Mouse (Mus musculus) kidney, postnatal 0 days (tissue): ENCODE data around the gene Hspbap1. TPM values are rescaled to one million over a fixed set of nuclear protein-coding genes. Genes with fewer than 3 reads are reported as not detected.

Experiments
- ATAC-seq: fragments of 200-750 bp; cut with Nextera tagmentation; replicated peaks from 2 replicates; pipeline ENCODE4 v1.8.0; 2017; ENCODE audit warnings: low read depth, moderate number of reproducible peaks, moderate TSS enrichment, moderate library complexity; ENCODE audit not compliant: low FRiP score
- DNase-seq: peaks from one replicate; pipeline ENCODE4 v3.0.0-alpha.2; 2016; ENCODE audit warnings: low spot score
- H3K27ac ChIP-seq: fragments of 300-500 bp; sonication (generic); 2 replicates; pipeline ENCODE4 v1.5.1; 2014; ENCODE audit warnings: mild to moderate bottlenecking
- H3K27me3 ChIP-seq: fragments of 300-500 bp; sonication (generic); 2 replicates; pipeline ENCODE4 v1.6.1; 2014; ENCODE audit warnings: low read length, mixed read lengths; ENCODE audit not compliant: insufficient read depth
- H3K36me3 ChIP-seq: fragments of 300-500 bp; sonication (generic); 2 replicates; pipeline ENCODE4 v1.6.1; 2014; ENCODE audit warnings: low read length, mixed read lengths; ENCODE audit not compliant: insufficient read depth
- H3K4me1 ChIP-seq: fragments of 300-500 bp; sonication (generic); replicated peaks from 2 replicates; pipeline ENCODE4 v1.6.1; 2014; ENCODE audit warnings: antibody characterized with exemption, low read length, mixed read lengths; ENCODE audit not compliant: insufficient read depth
- H3K4me2 ChIP-seq: fragments of 300-500 bp; sonication (generic); 2 replicates; pipeline ENCODE4 v1.6.1; 2014; ENCODE audit warnings: mild to moderate bottlenecking, low read length, moderate library complexity, mixed read lengths
- H3K4me3 ChIP-seq: fragments of 300-500 bp; sonication (generic); replicated peaks from 2 replicates; pipeline ENCODE4 v1.5.1; 2014; ENCODE audit warnings: low read depth, low read length
- H3K9ac ChIP-seq: fragments of 300-500 bp; sonication (generic); 2 replicates; pipeline ENCODE4 v1.6.1; 2014; ENCODE audit warnings: low read depth, low read length
- H3K9me3 ChIP-seq: fragments of 300-500 bp; sonication (generic); replicated peaks from 2 replicates; pipeline ENCODE4 v1.6.1; 2016; ENCODE audit warnings: low read length, inconsistent platforms, mixed read lengths
- CTCF ChIP-seq: IDR thresholded peaks from 2 replicates; pipeline ENCODE4 v1.5.1; 2016; ENCODE audit warnings: antibody characterized with exemption, low read depth, mild to moderate bottlenecking, moderate library complexity
- WGBS: fragments of 180-500 bp; shearing (Covaris S2); extraction: QIAGEN DNeasy Blood & Tissue Kit; methylation state at CpG from one replicate; pipeline ENCODE4 v1.1.7; 2014; 5-methylcytosine and 5-hydroxymethylcytosine counted together
- polyA plus RNA-seq: library from polyadenylated mRNA; unstranded; fragments of >200 nt; fragmentation: Nextera tagmentation; extraction: Ambion mirVana; gene quantifications from 2 replicates; pipeline ENCODE4 v1.2.1, GENCODE M21; 2015

Gene Hspbap1
- polyA plus RNA-seq, 1 experiment from 2014 or later = 10.8 TPM

GRCm38 (mm10) chr16:35777768-35778167 lies 7.6 kb downstream of the Hspbap1 start:
- 95% methylated on average over 4 of the region's 4 CpGs for WGBS
- Histone ChIP-seq H3K4me2 (no peak overlapping the region), H3K9ac (no peak overlapping the region), H3K27ac (no peak overlapping the region), H3K9me3 (no peaks in the 10 kb centered on the region), H3K4me3 (no peak overlapping the region), H3K4me1 (no peaks in the 10 kb centered on the region), H3K27me3 (no peaks in the 10 kb centered on the region), H3K36me3 (no peaks in the 10 kb centered on the region)
- TF ChIP-seq CTCF = no peak
- ATAC-seq (no peak), DNase-seq (no peak)

DNA sequence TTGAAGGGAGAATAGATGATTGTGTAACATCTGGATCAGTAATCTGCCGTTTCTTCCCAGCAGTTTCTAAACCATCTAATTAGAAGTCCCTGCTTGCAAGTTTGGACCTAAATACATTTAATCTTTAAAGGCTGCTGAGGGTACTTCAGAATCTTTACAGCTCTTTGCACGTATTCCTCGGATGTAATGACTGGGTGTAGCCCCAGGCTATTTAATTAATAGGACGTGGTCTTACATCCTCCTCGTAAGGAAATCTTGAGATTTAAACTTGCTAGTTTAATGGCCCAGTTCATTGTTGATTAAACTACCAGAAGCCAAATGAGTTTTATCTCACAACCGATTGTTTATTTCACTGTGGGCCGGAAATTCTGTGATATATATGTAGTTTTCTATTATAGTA lies 9.5 kb downstream of the Hspbap1 start:
- Histone ChIP-seq H3K4me1 (no peaks in the 10 kb centered on the region), H3K9ac (no peak overlapping the region), H3K4me2 (no peak overlapping the region), H3K9me3 (no peaks in the 10 kb centered on the region), H3K4me3 (no peak overlapping the region), H3K27ac (no peak overlapping the region), H3K27me3 (no peaks in the 10 kb centered on the region), H3K36me3 (no peaks in the 10 kb centered on the region)
- no peak for ATAC-seq
- DNase-seq = no peak
- WGBS = 61% methylated on average over 7 of the region's 7 CpGs
- no peak for TF ChIP-seq CTCF

GRCm38 (mm10) chr16:35781096-35781495 lies 10.9 kb downstream of the Hspbap1 start:
- DNase-seq (no peak), ATAC-seq (no peak)
- no peak overlapping the region for H3K9ac ChIP-seq
- no peaks in the 10 kb centered on the region for H3K4me1 ChIP-seq
- H3K36me3 ChIP-seq = no peaks in the 10 kb centered on the region
- no peak overlapping the region for H3K27ac ChIP-seq
- 82% methylated on average over 9 of the region's 9 CpGs for WGBS
- no peaks in the 10 kb centered on the region for H3K9me3 ChIP-seq
- no peak overlapping the region for H3K4me3 ChIP-seq
- no peaks in the 10 kb centered on the region for H3K27me3 ChIP-seq
- TF ChIP-seq CTCF = no peak
- no peak overlapping the region for H3K4me2 ChIP-seq

GRCm38 (mm10) chr16:35781651-35782050 lies 11.5 kb downstream of the Hspbap1 start:
- Histone ChIP-seq H3K4me2 (no peak overlapping the region), H3K4me1 (no peaks in the 10 kb centered on the region), H3K27me3 (no peaks in the 10 kb centered on the region), H3K27ac (no peak overlapping the region), H3K9me3 (no peaks in the 10 kb centered on the region), H3K4me3 (no peak overlapping the region), H3K9ac (no peak overlapping the region), H3K36me3 (no peaks in the 10 kb centered on the region)
- no peak for DNase-seq
- WGBS = 85% methylated on average over 5 of the region's 5 CpGs
- no peak for ATAC-seq
- TF ChIP-seq CTCF = no peak

DNA sequence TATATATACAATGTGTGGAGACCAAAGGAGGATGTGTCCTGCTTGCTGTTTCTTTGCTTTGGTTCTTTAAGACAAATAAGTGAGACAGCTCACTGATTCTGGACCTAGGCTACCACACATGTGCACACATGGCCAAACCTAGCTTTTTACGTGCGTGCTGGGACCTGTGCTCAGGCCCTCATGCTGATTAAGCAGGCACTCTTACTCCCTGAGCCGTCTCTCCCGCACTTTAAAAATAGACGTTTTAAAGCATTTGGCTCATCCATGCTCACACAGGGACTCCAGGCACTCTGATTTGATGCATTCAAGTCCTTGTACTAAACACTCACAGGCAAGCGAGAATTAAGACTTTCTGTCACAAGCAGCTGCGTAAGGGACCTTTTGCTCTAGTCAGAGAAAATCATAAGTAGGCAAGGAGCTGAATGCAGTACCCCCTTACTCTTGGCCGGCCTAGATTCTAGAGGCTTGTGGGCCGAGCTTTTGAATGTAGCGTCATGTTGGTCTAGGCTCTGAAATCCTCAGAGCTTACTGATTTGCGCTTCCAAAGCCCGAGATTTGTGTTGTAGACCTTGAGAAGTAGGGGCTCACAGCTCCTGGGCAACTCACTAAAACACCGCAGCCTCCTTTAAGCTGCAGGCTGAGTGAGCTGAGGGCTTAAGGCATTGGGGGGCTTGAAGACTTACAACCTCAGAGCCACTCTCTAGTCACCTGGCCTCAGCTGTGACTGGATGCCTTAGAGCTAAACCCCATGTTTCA lies 12.5 kb downstream of the Hspbap1 start:
- no peak overlapping the region for H3K4me3 ChIP-seq
- ATAC-seq = no peak
- H3K9me3 ChIP-seq = no peaks in the 10 kb centered on the region
- no peak for TF ChIP-seq CTCF
- no peaks in the 10 kb centered on the region for H3K36me3 ChIP-seq
- no peaks in the 10 kb centered on the region for H3K27me3 ChIP-seq
- DNase-seq = no peak
- H3K4me1 ChIP-seq = no peaks in the 10 kb centered on the region
- H3K4me2 ChIP-seq = no peak overlapping the region
- H3K9ac ChIP-seq = no peak overlapping the region
- 83% methylated on average over 13 of the region's 13 CpGs for WGBS
- no peak overlapping the region for H3K27ac ChIP-seq

DNA sequence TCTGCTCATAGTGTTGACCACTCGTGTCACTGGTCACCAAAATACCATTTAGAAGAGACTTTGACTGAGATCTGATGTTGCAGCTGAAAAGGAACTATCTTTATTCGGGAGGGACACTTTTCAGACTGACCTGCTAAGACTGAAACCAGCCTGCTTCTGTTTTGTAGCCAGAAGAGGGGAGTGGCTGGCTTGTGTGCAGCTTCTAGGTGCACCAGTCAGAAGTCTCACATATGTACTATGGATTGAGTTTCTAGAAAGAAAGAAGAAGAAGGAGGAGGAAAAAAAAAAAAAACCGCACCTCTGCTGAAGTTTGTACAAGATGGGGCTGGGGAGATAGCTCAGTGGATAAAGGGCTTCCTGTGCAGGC lies 13.0 kb downstream of the Hspbap1 start:
- 85% methylated on average over 3 of the region's 3 CpGs for WGBS
- H3K36me3 ChIP-seq = no peaks in the 10 kb centered on the region
- ATAC-seq = no peak
- DNase-seq = no peak
- H3K4me3 ChIP-seq = no peak overlapping the region
- H3K4me2 ChIP-seq = no peak overlapping the region
- H3K9me3 ChIP-seq = no peaks in the 10 kb centered on the region
- H3K9ac ChIP-seq = no peak overlapping the region
- H3K27me3 ChIP-seq = no peaks in the 10 kb centered on the region
- no peak for TF ChIP-seq CTCF
- no peak overlapping the region for H3K27ac ChIP-seq
- no peaks in the 10 kb centered on the region for H3K4me1 ChIP-seq
